ENCODE assay signal across 8 mouse cellular contexts in genomic region chr14:11874960-11875889, GRCm38 (mm10).
DNase-seq lines count a peak whose midpoint lies in the region.
"Had no signal": no experiment of that assay in that cellular context is flagged by ENCODE, and none has a peak within 500 bp of the region (broad histone marks: within the 10 kb centered on the region; RNA-seq: fewer than 3 reads in every experiment).

No protein-coding gene starts in this region.

- DNase-seq in layer of hippocampus, adult 11-12 months (ENCODE audit: low spot score), result peak; percentile 38
- DNase-seq in layer of hippocampus, postnatal 25 days (ENCODE audit: extremely low spot score in 1 of 2, low spot score in 1 of 2), result no peak
- peak; percentile 36 to 56 for DNase-seq in frontal cortex, postnatal 14 days (ENCODE audit: low spot score in 2 of 2)
- DNase-seq in left cerebral cortex, adult 9 months (ENCODE audit: low spot score in 2 of 2), result peak; percentile 42 to 55
- DNase-seq in right cerebral cortex, postnatal 14 days, result peak; percentile 38
- DNase-seq in embryo, embryonic 10.5 days (ENCODE audit: low spot score), result no peak
- DNase-seq in cerebellum, postnatal 36 days, result no peak
- DNase-seq: heart, postnatal 14 days had no signal

Comparison
In these comparisons a context has a peak if more than half of its experiments do, and no peak if none do; other contexts are left out.
1. DNase-seq: peak in layer of hippocampus, adult 11-12 months (single experiment), frontal cortex, postnatal 14 days (2 of 2), left cerebral cortex, adult 9 months (2 of 2) and right cerebral cortex, postnatal 14 days (single experiment); none in layer of hippocampus, postnatal 25 days (0 of 2), embryo, embryonic 10.5 days (single experiment) and cerebellum, postnatal 36 days (0 of 2).